Mouse (Mus musculus) liver, embryonic 14.5 days (tissue): ENCODE measurements around the gene Asb8.

Experiments used
- CTCF ChIP-seq: IDR thresholded peaks from 2 replicates; pipeline ENCODE4 v1.5.1; 2016; ENCODE audit warnings: antibody characterized with exemption, low read depth, control low read depth
- EP300 ChIP-seq: IDR thresholded peaks from 2 replicates; pipeline ENCODE4 v1.6.1; 2016; ENCODE audit warnings: antibody characterized with exemption, low read depth

DNA sequence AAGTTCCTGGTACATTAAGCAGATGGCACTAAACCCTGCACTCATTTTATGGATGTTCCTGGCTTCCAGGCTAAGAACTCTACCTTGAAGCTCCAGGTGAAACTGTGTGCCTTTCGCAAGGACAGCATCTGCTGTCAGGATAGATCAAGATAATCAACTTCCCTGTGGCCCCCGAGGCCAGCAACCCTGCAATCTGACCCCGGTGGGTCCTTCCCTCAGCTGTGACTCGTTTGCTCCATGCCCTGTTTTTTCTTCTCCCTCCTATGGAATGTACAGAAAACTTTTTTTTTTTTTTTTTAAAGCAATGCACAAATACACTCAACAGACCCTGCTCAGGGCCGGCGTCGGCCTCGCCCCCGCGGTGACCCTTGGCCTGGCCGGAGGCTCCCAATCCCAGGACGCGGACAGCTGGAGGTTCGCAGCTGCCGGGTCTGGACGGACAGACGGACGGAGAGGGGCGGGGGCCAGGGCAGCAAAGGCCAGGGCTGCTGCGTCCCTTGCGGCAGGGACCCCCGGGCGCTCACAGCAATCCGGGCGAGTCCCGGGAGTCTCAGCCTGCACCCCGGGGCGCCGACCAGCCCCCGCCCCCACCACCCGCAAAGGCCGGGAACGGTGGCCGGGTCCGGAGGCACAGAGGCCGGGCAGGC lies 20.4 kb downstream of the Asb8 start:
- TF ChIP-seq CTCF: no peak
- TF ChIP-seq EP300: no peak
